Mouse (Mus musculus) intestine, postnatal 0 days (tissue): ENCODE results near the gene Vmo1. TPM values are rescaled to one million over a fixed set of nuclear protein-coding genes. Genes with fewer than 3 reads are reported as not detected.
"Not testable (repeated sequence)": the region's sequence is repeated elsewhere in the genome, so short reads cannot be mapped to it uniquely, and the experiment has no call there.

Experiments used
- ATAC-seq: fragments of 200-750 bp; cut with Nextera tagmentation; 2 replicates; pipeline ENCODE4 v1.8.0; 2017; ENCODE audit warnings: mild to moderate bottlenecking, moderate TSS enrichment, moderate library complexity
- H3K27ac ChIP-seq: fragments of 300-500 bp; sonication (generic); 2 replicates; pipeline ENCODE4 v1.5.1; 2014; ENCODE audit warnings: mild to moderate bottlenecking, low read depth, low read length, moderate library complexity
- H3K27me3 ChIP-seq: fragments of 300-500 bp; sonication (generic); replicated peaks from 2 replicates; pipeline ENCODE4 v1.6.1; 2014; ENCODE audit warnings: low read length, mixed read lengths; ENCODE audit not compliant: control insufficient read depth, insufficient read depth
- H3K36me3 ChIP-seq: fragments of 300-500 bp; sonication (generic); 2 replicates; pipeline ENCODE4 v1.6.1; 2014; ENCODE audit warnings: mild to moderate bottlenecking, moderate library complexity; ENCODE audit not compliant: control insufficient read depth, insufficient read depth
- H3K4me1 ChIP-seq: fragments of 300-500 bp; sonication (generic); replicated peaks from 2 replicates; pipeline ENCODE4 v1.6.1; 2014; ENCODE audit warnings: antibody characterized with exemption, low read length, mixed read lengths; ENCODE audit not compliant: control insufficient read depth, insufficient read depth
- H3K4me2 ChIP-seq: fragments of 300-500 bp; sonication (generic); replicated peaks from 2 replicates; pipeline ENCODE4 v1.6.1; 2014; ENCODE audit warnings: low read depth, mild to moderate bottlenecking, moderate library complexity
- H3K4me3 ChIP-seq: fragments of 300-500 bp; sonication (generic); 2 replicates; pipeline ENCODE4 v1.5.1; 2014; ENCODE audit warnings: low read depth, low read length
- H3K9ac ChIP-seq: fragments of 300-500 bp; sonication (generic); 2 replicates; pipeline ENCODE4 v1.6.1; 2014; ENCODE audit warnings: mild to moderate bottlenecking, low read depth, low read length
- H3K9me3 ChIP-seq: fragments of 300-500 bp; sonication (generic); 2 replicates; pipeline ENCODE4 v1.6.1; 2016; ENCODE audit warnings: mixed run types; ENCODE audit not compliant: control insufficient read depth
- CTCF ChIP-seq: sonication (generic); IDR thresholded peaks from 2 replicates; pipeline ENCODE4 v1.5.1; 2016; ENCODE audit warnings: low read depth, mild to moderate bottlenecking, control low read depth, antibody characterized with exemption, moderate library complexity
- WGBS: fragments of 180-500 bp; shearing (Covaris S2); extraction: QIAGEN DNeasy Blood & Tissue Kit; methylation state at CpG from one replicate; pipeline ENCODE4 v1.1.7; 2014; 5-methylcytosine and 5-hydroxymethylcytosine counted together
- polyA plus RNA-seq: library from polyadenylated mRNA; unstranded; fragments of >200 nt; fragmentation: Nextera tagmentation; extraction: Ambion mirVana; gene quantifications from 2 replicates; pipeline ENCODE4 v1.2.1, GENCODE M21; 2015

The Vmo1 gene
- polyA plus RNA-seq, 1 experiment from 2014 or later = 0.25 TPM

GRCm38 (mm10) chr11:70489684-70490083, 24.7 kb downstream of the Vmo1 start:
- H3K9ac ChIP-seq = no peak overlapping the region
- ATAC-seq = no peak

DNA sequence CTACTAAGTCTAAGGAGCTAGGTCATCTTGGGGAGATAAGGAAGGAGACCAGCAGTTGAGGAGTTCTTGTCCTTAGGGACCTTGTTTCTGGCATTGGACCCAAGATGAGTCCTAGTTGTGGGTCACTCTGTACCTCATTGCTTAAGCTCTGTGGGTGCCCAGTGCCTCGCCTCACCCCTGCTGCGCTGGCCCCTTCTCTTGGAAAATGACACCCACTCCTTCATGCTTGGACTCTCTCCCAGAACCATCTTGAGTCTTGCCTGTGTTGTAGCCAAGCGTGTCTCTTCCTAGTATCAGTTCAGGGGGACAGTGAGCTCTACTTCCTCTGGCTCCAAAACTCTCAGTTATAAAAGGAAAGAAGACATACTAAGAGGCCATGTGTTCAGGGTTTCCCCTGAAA, 25.3 kb downstream of the Vmo1 start:
- TF ChIP-seq CTCF = no peak
- Histone ChIP-seq H3K9ac (no peak overlapping the region), H3K27ac (no peak overlapping the region), H3K36me3 (no peaks in the 10 kb centered on the region), H3K4me3 (no peak overlapping the region), H3K27me3 (no peaks in the 10 kb centered on the region), H3K9me3 (0 out of 2 replicates have a peak, but pooled peaks cover 2% of the 10 kb centered on the region), H3K4me2 (no peak overlapping the region), H3K4me1 (no peaks in the 10 kb centered on the region)
- 86% methylated on average over 3 of the region's 3 CpGs for WGBS
- ATAC-seq = no peak

More at GRCm38 (mm10) chr11:70489684-70490083, 24.7 kb downstream of the Vmo1 start:
- WGBS = 79% methylated on average over 6 of the region's 6 CpGs
- no peaks in the 10 kb centered on the region for H3K36me3 ChIP-seq
- H3K4me1 ChIP-seq = no peaks in the 10 kb centered on the region
- 0 out of 2 replicates have a peak, but pooled peaks cover 2% of the 10 kb centered on the region for H3K9me3 ChIP-seq
- no peak overlapping the region for H3K27ac ChIP-seq
- H3K27me3 ChIP-seq = no peaks in the 10 kb centered on the region
- no peak overlapping the region for H3K4me2 ChIP-seq
- no peak for TF ChIP-seq CTCF
- no peak overlapping the region for H3K4me3 ChIP-seq

DNA sequence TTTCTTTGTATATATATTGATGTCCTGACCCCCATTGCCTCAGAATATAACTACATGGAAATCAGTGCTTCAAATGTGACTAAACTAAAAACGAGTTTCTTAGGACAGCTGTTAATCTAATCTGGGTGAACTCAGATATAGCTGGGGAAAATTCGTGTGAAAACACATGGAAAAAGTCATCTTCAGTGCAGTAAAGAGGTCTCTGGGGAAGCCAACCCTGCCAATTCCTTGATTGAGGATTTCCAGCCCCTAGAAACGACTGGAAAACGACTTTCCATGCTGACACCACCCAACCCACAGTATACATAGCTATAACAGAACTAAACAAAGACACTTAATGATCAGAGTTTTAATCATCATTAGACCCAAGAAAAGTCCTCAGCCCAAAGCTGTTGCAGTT, 26.6 kb downstream of the Vmo1 start:
- H3K4me1 ChIP-seq = no peaks in the 10 kb centered on the region
- 0 out of 2 replicates have a peak, but pooled peaks cover 2% of the 10 kb centered on the region for H3K9me3 ChIP-seq
- H3K9ac ChIP-seq = no peak overlapping the region
- 41% methylated on average over 4 of the region's 4 CpGs for WGBS
- H3K27ac ChIP-seq = no peak overlapping the region
- no peak for TF ChIP-seq CTCF
- no peak for ATAC-seq
- no peak overlapping the region for H3K4me3 ChIP-seq
- no peak overlapping the region for H3K4me2 ChIP-seq
- H3K27me3 ChIP-seq = no peaks in the 10 kb centered on the region
- H3K36me3 ChIP-seq = no peaks in the 10 kb centered on the region

DNA sequence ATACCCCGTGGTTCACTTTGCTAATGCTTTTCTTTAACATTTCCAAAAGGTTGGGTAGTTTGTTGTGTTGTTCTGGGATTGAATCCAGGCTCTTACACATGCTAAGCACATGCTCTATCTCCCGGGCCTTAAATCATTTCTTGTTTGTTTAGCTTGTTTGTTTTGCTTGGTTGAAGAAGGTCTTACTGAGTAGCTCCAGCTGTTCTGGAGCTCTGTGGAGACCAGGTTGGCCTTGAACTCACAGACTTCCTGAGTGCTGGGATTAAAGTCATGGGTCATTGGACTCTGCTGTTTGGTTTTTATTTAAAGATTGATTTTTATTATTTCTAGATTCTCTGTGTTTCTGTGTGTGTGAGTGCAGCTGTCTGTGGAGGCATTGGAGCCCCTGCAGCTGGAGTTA, 28.9 kb downstream of the Vmo1 start:
- H3K27me3 ChIP-seq = no peaks in the 10 kb centered on the region
- no peak overlapping the region for H3K4me3 ChIP-seq
- H3K4me1 ChIP-seq = no peaks in the 10 kb centered on the region
- H3K27ac ChIP-seq = no peak overlapping the region
- no peak overlapping the region for H3K9ac ChIP-seq
- WGBS = 42% methylated on average over 2 of the region's 2 CpGs
- H3K36me3 ChIP-seq = no peaks in the 10 kb centered on the region
- ATAC-seq = no peak
- H3K4me2 ChIP-seq = no peak overlapping the region
- TF ChIP-seq CTCF = no peak
- no peaks in the 10 kb centered on the region for H3K9me3 ChIP-seq

GRCm38 (mm10) chr11:70474872-70475534, 39.4 kb downstream of the Vmo1 start:
- Histone ChIP-seq H3K27me3 (no peaks in the 10 kb centered on the region), H3K36me3 (no peaks in the 10 kb centered on the region), H3K9me3 (no peaks in the 10 kb centered on the region), H3K27ac (peak overlapping the region; percentile 76), H3K4me1 (peaks cover 9% of the 10 kb centered on the region; the same call in 1 of the 2 replicates), H3K4me2 (peak overlapping the region; percentile 35; the same call in 1 of the 2 replicates), H3K9ac (no peak overlapping the region), H3K4me3 (no peak overlapping the region)
- TF ChIP-seq CTCF = no peak
- 30% methylated on average over 12 of the region's 12 CpGs for WGBS
- peak; percentile 81 for ATAC-seq

GRCm38 (mm10) chr11:70473291-70473690, 41.1 kb downstream of the Vmo1 start:
- H3K9me3 ChIP-seq, H3K27me3 ChIP-seq, H3K4me2 ChIP-seq, H3K27ac ChIP-seq, H3K4me3 ChIP-seq, H3K9ac ChIP-seq, H3K4me1 ChIP-seq, H3K36me3 ChIP-seq: not testable (repeated sequence)
- WGBS = 75% methylated on average over 5 of the region's 5 CpGs
- peak; percentile 11; the same call in 1 of the 2 replicates for ATAC-seq
